Mouse (Mus musculus) embryonic fibroblast, embryonic 13.5 days (primary cell): ENCODE data around the gene Nfkb1.

ENCODE experiments used
- CTCF ChIP-seq: IDR thresholded peaks from 2 replicates; pipeline ENCODE4 v1.5.1; 2011; ENCODE audit warnings: mild to moderate bottlenecking, control low read depth, low read length, moderate library complexity, borderline replicate concordance; ENCODE audit not compliant: insufficient read depth
- POLR2A ChIP-seq: IDR thresholded peaks from 2 replicates; pipeline ENCODE4 v1.6.1; 2011; ENCODE audit warnings: low read depth, mild to moderate bottlenecking, control low read depth, low read length, moderate library complexity

DNA sequence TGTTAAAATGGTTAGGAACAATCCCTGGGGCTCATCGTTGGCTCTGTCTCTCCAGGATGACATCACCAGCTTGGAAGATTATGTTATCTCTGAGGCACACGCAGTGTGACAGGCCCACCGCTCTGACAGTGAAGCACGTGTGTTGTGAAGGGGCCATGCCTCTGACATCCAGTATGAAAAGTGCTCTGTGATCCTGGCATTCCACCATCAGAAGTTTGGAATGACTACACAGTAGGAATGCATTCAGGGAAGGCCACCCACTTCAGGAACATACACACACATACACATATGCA is 49.8 kb downstream of the Nfkb1 start:
- TF ChIP-seq POLR2A (no peak), CTCF (no peak)
